Mouse (Mus musculus): ENCODE results near the gene Rab3a. TPM values are rescaled to one million over a fixed set of nuclear protein-coding genes. Genes with fewer than 3 reads are reported as not detected.

The Rab3a gene
- polyA plus RNA-seq, 1 experiment from 2014 or later, result 355 TPM

GRCm38 (mm10) chr8:70721601-70722000 is 32.9 kb upstream of the Rab3a start:
- no peak for ATAC-seq (ENCODE audit: low FRiP score)
- Histone ChIP-seq H3K9me3 (no peaks in the 10 kb centered on the region), H3K27ac (no peak overlapping the region), H3K27me3 (peaks cover 34% of the 10 kb centered on the region), H3K4me3 (no peak overlapping the region), H3K36me3 (no peaks in the 10 kb centered on the region), H3K4me2 (no peak overlapping the region), H3K4me1 (replicated peaks) (0 out of 2 replicates have a peak, but pooled peaks cover 3% of the 10 kb centered on the region), H3K9ac (peak overlapping the region; percentile 19; the same call in 1 of the 2 replicates)
- 86% methylated on average over 8 of the region's 8 CpGs for WGBS

- WGBS, result 55% methylated on average over 7 of the region's 7 CpGs
- H3K27ac ChIP-seq, result no peak within 1 kb of the TSS
- no peak for ATAC-seq (ENCODE audit: low FRiP score)
- H3K4me1 ChIP-seq (replicated peaks), result no peaks in the 10 kb centered on the region
- no peak within 1 kb of the TSS for H3K4me2 ChIP-seq
- peak within 1 kb of the TSS; percentile 35; the same call in 1 of the 2 replicates for H3K9ac ChIP-seq
- H3K9me3 ChIP-seq, result no peaks in the 10 kb centered on the region
- no peak within 1 kb of the TSS for H3K4me3 ChIP-seq
- peaks cover 37% of the 10 kb centered on the region for H3K27me3 ChIP-seq
- H3K36me3 ChIP-seq, result no peaks in the 10 kb centered on the region
Observed at GRCm38 (mm10) chr8:70723486-70724210, 30.8 kb upstream of the Rab3a start, which contains the start of gene Pde4c. Gene Pde4c (plus strand): TSS chr8:70723720.

DNA sequence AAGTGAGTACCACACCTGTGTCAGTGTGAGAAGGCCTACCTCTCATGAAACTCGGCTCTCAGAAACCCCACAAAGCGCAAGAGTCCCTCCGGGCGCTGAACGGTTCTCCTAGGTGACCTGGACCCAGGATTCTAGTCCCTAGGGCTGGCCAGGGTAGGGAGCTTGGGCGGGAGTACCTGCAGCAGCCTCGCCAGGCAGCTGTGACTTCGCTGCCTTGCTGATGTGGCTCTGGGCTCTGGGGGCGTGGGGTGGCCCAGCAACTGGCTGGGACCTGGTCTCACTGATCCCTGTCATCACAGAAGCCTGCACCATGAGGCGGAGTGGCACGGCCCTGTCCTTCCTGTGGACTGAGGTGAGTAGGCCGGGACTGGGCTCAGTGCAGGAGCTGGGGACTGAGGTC is 30.3 kb upstream of the Rab3a start:
- no peak overlapping the region for H3K4me2 ChIP-seq
- ATAC-seq (ENCODE audit: low FRiP score), result no peak
- H3K27ac ChIP-seq, result no peak overlapping the region
- no peak overlapping the region for H3K4me3 ChIP-seq
- H3K4me1 ChIP-seq (replicated peaks), result no peaks in the 10 kb centered on the region
- 0 out of 2 replicates have a peak overlapping the region, but pooled peaks have one; percentile 35 for H3K9ac ChIP-seq
- peaks cover 42% of the 10 kb centered on the region for H3K27me3 ChIP-seq
- no peaks in the 10 kb centered on the region for H3K9me3 ChIP-seq
- WGBS, result 83% methylated on average over 12 of the region's 12 CpGs
- no peaks in the 10 kb centered on the region for H3K36me3 ChIP-seq

DNA sequence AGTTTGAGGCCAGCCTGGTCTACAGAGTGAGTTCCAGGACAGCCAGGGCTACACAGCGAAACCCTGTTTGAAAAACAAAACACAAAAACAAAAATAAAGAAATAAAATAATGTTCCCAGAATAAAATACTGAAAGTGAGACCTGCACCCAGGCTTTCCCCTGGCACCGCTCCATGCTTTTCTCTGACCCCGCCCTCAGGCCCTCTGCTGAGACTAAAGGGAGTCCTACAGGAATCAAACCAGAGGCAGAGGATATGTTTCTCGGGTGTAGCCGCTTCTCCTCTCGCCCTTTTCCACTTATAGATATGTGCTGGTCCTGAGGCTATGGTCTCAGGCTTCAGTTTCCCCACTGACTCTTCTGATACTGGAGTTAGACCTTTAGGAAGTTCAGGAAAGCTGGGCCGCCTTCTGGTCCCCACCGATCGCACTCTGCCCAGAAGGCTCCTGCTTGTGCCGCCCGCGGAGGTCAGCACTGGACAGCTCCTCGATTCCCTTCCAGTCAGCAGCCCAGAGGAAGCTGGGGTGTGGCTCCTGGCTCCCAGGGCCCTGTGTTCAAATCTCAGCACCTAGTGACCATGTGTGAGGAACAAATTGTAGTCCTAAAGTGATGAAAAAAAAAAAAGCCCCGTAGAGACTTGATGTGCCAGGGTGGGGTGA is 28.6 kb upstream of the Rab3a start:
- H3K36me3 ChIP-seq, result no peaks in the 10 kb centered on the region
- ATAC-seq (ENCODE audit: low FRiP score), result no peak
- H3K9ac ChIP-seq, result no peak overlapping the region
- no peak overlapping the region for H3K27ac ChIP-seq
- 32% methylated on average over 14 of the region's 14 CpGs for WGBS
- H3K27me3 ChIP-seq, result peaks cover 52% of the 10 kb centered on the region
- no peak overlapping the region for H3K4me2 ChIP-seq
- H3K9me3 ChIP-seq, result no peaks in the 10 kb centered on the region
- no peak overlapping the region for H3K4me3 ChIP-seq
- H3K4me1 ChIP-seq (replicated peaks), result peaks cover 6% of the 10 kb centered on the region

DNA sequence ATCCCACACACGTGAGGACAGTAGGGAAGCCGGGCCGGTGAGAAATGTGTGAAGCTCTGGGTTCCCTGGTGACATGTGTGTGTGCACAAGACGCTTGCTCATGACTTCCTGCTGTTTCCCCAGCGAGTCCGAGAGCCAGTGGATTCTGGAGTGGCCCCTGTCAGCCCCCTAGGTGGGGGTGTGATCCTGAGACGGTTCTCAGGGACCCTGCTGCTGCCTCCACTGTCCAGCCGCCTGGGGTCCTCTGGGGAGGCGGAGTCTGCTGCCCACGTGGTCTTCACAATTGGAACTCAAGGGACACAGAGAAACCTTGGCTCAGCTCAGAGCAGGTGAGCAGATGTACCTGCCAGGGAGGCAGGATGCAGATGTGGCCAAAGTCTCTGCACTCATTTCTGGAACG is 27.8 kb upstream of the Rab3a start:
- WGBS, result 51% methylated on average over 11 of the region's 11 CpGs
- no peaks in the 10 kb centered on the region for H3K36me3 ChIP-seq
- H3K9me3 ChIP-seq, result no peaks in the 10 kb centered on the region
- H3K4me3 ChIP-seq, result no peak overlapping the region
- H3K9ac ChIP-seq, result no peak overlapping the region
- H3K27me3 ChIP-seq, result peaks cover 59% of the 10 kb centered on the region
- H3K27ac ChIP-seq, result no peak overlapping the region
- no peak overlapping the region for H3K4me2 ChIP-seq
- ATAC-seq (ENCODE audit: low FRiP score), result no peak
- H3K4me1 ChIP-seq (replicated peaks), result peaks cover 6% of the 10 kb centered on the region

DNA sequence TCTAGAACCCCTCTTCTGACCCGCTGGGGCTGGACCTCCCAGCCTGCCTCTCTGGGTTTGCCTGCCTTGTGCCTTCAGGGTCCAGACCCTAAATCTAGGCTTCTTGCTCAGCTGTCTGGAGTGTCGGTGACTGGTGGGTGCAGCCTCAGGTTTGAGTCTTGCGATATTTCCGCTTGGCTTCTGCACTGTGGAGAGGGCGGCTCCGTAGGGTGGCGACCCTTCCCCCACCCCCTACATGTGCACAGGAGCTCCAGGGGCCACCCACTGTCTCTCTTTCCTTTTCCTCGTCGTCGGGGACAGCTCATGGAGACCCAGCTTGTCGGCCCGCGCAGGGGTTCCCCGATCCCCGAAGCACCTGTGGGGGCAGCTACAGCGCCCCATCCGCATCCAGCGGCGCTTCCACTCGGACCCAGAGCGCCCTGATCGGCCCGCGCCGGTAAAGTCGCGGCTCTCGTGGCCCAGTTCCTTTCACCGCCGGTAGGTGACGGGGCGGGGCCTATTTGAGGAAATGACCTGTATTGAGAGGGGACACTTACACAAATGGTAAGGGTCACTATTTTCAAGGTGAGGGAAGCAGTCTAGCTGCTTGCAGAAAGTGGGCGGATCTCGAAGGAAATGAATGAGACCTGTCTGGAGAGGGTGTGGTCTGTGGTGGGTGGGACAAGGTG is 24.5 kb upstream of the Rab3a start:
- Histone ChIP-seq H3K9ac (peak overlapping the region; percentile 43; the same call in 1 of the 2 replicates), H3K4me3 (peak overlapping the region; percentile 26), H3K27me3 (peaks cover 78% of the 10 kb centered on the region), H3K27ac (no peak overlapping the region), H3K4me1 (replicated peaks) (peaks cover 6% of the 10 kb centered on the region), H3K9me3 (no peaks in the 10 kb centered on the region), H3K4me2 (peak overlapping the region; percentile 47), H3K36me3 (no peaks in the 10 kb centered on the region)
- ATAC-seq (ENCODE audit: low FRiP score), result peak; percentile 30; the same call in 1 of the 2 replicates
- 7% methylated on average over 34 of the region's 34 CpGs for WGBS

- H3K27me3 ChIP-seq, result peaks cover 77% of the 10 kb centered on the region
- no peaks in the 10 kb centered on the region for H3K9me3 ChIP-seq
- no peak overlapping the region for H3K27ac ChIP-seq
- H3K4me3 ChIP-seq, result no peak overlapping the region
- no peak overlapping the region for H3K9ac ChIP-seq
- no peak for ATAC-seq (ENCODE audit: low FRiP score)
- H3K4me2 ChIP-seq, result no peak overlapping the region
- H3K4me1 ChIP-seq (replicated peaks), result peaks cover 6% of the 10 kb centered on the region
- 95% methylated on average over 4 of the region's 4 CpGs for WGBS
- no peaks in the 10 kb centered on the region for H3K36me3 ChIP-seq
Observed at GRCm38 (mm10) chr8:70730956-70731355, 23.5 kb upstream of the Rab3a start.

DNA sequence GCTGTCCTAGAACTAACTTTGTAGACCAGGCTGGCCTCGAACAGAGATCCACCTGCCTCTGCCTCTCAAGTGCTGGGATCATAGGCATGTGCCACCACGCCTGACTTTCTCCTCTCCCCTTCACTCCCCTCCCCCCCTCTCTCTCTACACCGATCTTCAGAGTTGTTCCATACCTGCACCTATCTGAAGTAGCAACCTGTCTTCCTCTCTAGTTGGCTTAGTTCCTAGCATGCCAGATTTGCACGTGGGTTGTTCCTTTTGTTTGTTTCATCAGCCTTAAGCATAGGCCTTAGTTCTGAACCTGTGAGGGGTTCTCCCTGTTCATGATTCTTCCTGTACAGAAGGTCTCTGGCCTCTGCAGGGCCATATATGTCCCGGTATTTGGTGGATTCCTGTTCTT is 16.8 kb upstream of the Rab3a start:
- Histone ChIP-seq H3K4me2 (no peak overlapping the region), H3K9ac (no peak overlapping the region), H3K4me1 (replicated peaks) (peaks cover under 1% of the 10 kb centered on the region; the same call in 1 of the 2 replicates), H3K27ac (no peak overlapping the region), H3K36me3 (no peaks in the 10 kb centered on the region), H3K27me3 (peaks cover 46% of the 10 kb centered on the region), H3K4me3 (no peak overlapping the region), H3K9me3 (no peaks in the 10 kb centered on the region)
- no peak for ATAC-seq (ENCODE audit: low FRiP score)
- 72% methylated on average over 5 of the region's 5 CpGs for WGBS

GRCm38 (mm10) chr8:70738211-70738610 is 16.3 kb upstream of the Rab3a start:
- H3K27ac ChIP-seq, result no peak overlapping the region
- WGBS, result 61% methylated on average over 3 of the region's 3 CpGs
- peaks cover 5% of the 10 kb centered on the region for H3K4me1 ChIP-seq (replicated peaks)

GRCm38 (mm10) chr8:70741661-70742060 is 12.8 kb upstream of the Rab3a start:
- 64% methylated on average over 5 of the region's 5 CpGs for WGBS
- H3K27ac ChIP-seq, result no peak overlapping the region
- H3K9ac ChIP-seq, result no peak overlapping the region
- H3K9me3 ChIP-seq, result no peaks in the 10 kb centered on the region
- peaks cover 17% of the 10 kb centered on the region for H3K4me1 ChIP-seq (replicated peaks)
- peaks cover 73% of the 10 kb centered on the region for H3K27me3 ChIP-seq
- no peak for ATAC-seq (ENCODE audit: low FRiP score)
- no peak overlapping the region for H3K4me2 ChIP-seq
- no peaks in the 10 kb centered on the region for H3K36me3 ChIP-seq
- no peak overlapping the region for H3K4me3 ChIP-seq

More at GRCm38 (mm10) chr8:70738211-70738610, 16.3 kb upstream of the Rab3a start:
- no peak overlapping the region for H3K4me3 ChIP-seq
- H3K27me3 ChIP-seq, result peaks cover 46% of the 10 kb centered on the region
- no peaks in the 10 kb centered on the region for H3K36me3 ChIP-seq
- H3K9me3 ChIP-seq, result no peaks in the 10 kb centered on the region
- no peak overlapping the region for H3K9ac ChIP-seq
- H3K4me2 ChIP-seq, result no peak overlapping the region
- ATAC-seq (ENCODE audit: low FRiP score), result no peak

DNA sequence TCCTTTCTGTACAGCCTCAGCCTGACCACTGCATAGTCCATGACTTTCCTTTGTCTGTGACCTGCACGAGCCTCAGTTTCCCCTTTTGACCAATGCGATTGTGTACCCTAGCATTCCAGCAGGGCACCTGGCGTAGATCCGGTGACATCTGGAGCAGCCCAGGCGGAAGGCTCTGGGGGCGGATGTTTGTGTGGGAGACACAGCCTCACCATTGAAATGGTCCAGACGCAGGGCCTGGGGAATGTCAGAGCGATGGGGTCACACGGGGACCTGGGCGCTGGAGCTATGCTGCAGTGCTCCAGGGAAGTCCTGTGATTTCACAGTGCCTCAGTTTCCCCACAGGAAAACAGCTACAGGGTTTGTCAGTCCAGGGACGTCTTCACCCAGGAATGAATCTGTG is 12.3 kb upstream of the Rab3a start:
- no peak overlapping the region for H3K27ac ChIP-seq
- 70% methylated on average over 11 of the region's 11 CpGs for WGBS
- H3K9me3 ChIP-seq, result no peaks in the 10 kb centered on the region
- peaks cover 78% of the 10 kb centered on the region for H3K27me3 ChIP-seq
- no peak overlapping the region for H3K9ac ChIP-seq
- no peak overlapping the region for H3K4me3 ChIP-seq
- no peak for ATAC-seq (ENCODE audit: low FRiP score)
- H3K4me2 ChIP-seq, result no peak overlapping the region
- peaks cover 17% of the 10 kb centered on the region for H3K4me1 ChIP-seq (replicated peaks)
- H3K36me3 ChIP-seq, result no peaks in the 10 kb centered on the region

DNA sequence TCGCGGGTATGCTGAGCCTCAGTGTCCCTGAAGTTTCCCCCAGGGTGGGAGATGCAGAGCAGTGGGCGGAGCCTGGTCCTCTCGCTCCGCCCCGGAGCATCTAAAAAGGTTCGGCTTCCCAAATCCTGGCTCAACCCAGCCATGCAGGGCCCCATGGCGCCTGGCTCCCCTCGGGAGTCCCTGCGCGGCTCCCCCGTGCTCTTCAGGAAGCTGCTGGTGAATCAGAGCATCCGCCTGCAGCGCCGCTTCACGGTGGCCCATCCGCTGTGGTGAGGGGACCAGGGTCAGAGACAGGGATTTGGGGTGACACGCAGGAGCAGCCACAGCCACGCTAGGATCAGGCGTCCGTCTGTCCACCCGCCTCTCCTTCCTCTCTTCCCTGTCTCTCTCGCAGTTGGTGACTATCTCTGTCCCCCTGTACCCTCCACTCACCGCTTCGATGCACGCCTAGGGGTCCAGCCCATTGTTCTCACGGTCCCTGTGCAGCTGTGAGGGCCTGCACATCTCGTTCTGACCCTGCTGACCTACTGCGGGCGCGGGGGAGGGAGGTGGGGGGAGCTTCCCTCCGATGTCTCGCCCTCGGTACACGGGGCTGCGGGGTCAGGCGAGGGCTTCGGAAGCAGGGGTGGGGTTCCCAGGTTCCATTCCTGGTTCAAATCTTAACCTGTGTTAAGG is 11.4 kb upstream of the Rab3a start:
- H3K9me3 ChIP-seq, result no peaks in the 10 kb centered on the region
- H3K4me1 ChIP-seq (replicated peaks), result peaks cover 17% of the 10 kb centered on the region
- no peak for ATAC-seq (ENCODE audit: low FRiP score)
- no peaks in the 10 kb centered on the region for H3K36me3 ChIP-seq
- peak overlapping the region; percentile 65 for H3K9ac ChIP-seq
- peaks cover 85% of the 10 kb centered on the region for H3K27me3 ChIP-seq
- peak overlapping the region; percentile 52 for H3K4me2 ChIP-seq
- 3% methylated on average over 38 of the region's 38 CpGs for WGBS
- no peak overlapping the region for H3K27ac ChIP-seq
- H3K4me3 ChIP-seq, result peak overlapping the region; percentile 34
